Mouse (Mus musculus) small intestine, adult 2 months (tissue): Measurements from ENCODE around the gene Gad2. TPM values are rescaled to one million over a fixed set of nuclear protein-coding genes. Genes with fewer than 3 reads are reported as not detected.
"Not testable (repeated sequence)": the region's sequence is repeated elsewhere in the genome, so short reads cannot be mapped to it uniquely, and the experiment has no call there.

ENCODE experiments used
- H3K27ac ChIP-seq: fragments of 200-500 bp; 2 replicates; pipeline ENCODE4 v1.5.1; 2012; ENCODE audit warnings: low read depth, low read length, control low read depth, inconsistent platforms; ENCODE audit not compliant: insufficient read depth
- H3K27me3 ChIP-seq: fragments of 200-500 bp; 2 replicates; pipeline ENCODE4 v1.6.1; 2012; ENCODE audit warnings: mild to moderate bottlenecking, moderate library complexity, low read length, inconsistent platforms; ENCODE audit not compliant: control insufficient read depth, insufficient read depth
- H3K36me3 ChIP-seq: fragments of 200-500 bp; 2 replicates; pipeline ENCODE4 v1.6.1; 2012; ENCODE audit warnings: mild to moderate bottlenecking, low read length, control low read depth, inconsistent platforms; ENCODE audit not compliant: control insufficient read depth, insufficient read depth
- H3K4me1 ChIP-seq: fragments of 200-500 bp; 2 replicates; pipeline ENCODE4 v1.6.1; 2012; ENCODE audit warnings: low read length, inconsistent platforms, mixed read lengths; ENCODE audit not compliant: control insufficient read depth, insufficient read depth, insufficient read length
- H3K4me3 ChIP-seq: fragments of 200-500 bp; 2 replicates; pipeline ENCODE4 v1.5.1; 2012; ENCODE audit warnings: low read depth, mild to moderate bottlenecking, control low read depth, inconsistent platforms, low read length, moderate library complexity
- CTCF ChIP-seq: fragments of 200-500 bp; IDR thresholded peaks from 2 replicates; pipeline ENCODE4 v1.5.1; 2012; ENCODE audit warnings: low read depth, mild to moderate bottlenecking, control low read depth, inconsistent platforms, low read length, moderate library complexity, mixed read lengths; ENCODE audit not compliant: insufficient replicate concordance, insufficient read length; ENCODE audit errors: extremely low read depth
- POLR2A ChIP-seq: fragments of 200-500 bp; IDR thresholded peaks from 2 replicates; pipeline ENCODE4 v1.6.1; 2012; ENCODE audit warnings: low read depth, mild to moderate bottlenecking, control low read depth, inconsistent platforms, low read length, moderate library complexity
- WGBS: fragments of 180-500 bp; shearing (Covaris S2); methylation state at CpG from one replicate; pipeline ENCODE4 v1.1.7; 2018; 5-methylcytosine and 5-hydroxymethylcytosine counted together
- polyA plus RNA-seq: library from polyadenylated mRNA; depleted of rRNA; stranded (reverse); fragments of >200 nt; gene quantifications from 2 replicates; pipeline ENCODE4 v1.2.3, GENCODE M21; 2012; rRNA removed

Gad2 gene
- polyA plus RNA-seq, result 0.01 TPM in 1 of 2 replicates, not detected in the other

DNA sequence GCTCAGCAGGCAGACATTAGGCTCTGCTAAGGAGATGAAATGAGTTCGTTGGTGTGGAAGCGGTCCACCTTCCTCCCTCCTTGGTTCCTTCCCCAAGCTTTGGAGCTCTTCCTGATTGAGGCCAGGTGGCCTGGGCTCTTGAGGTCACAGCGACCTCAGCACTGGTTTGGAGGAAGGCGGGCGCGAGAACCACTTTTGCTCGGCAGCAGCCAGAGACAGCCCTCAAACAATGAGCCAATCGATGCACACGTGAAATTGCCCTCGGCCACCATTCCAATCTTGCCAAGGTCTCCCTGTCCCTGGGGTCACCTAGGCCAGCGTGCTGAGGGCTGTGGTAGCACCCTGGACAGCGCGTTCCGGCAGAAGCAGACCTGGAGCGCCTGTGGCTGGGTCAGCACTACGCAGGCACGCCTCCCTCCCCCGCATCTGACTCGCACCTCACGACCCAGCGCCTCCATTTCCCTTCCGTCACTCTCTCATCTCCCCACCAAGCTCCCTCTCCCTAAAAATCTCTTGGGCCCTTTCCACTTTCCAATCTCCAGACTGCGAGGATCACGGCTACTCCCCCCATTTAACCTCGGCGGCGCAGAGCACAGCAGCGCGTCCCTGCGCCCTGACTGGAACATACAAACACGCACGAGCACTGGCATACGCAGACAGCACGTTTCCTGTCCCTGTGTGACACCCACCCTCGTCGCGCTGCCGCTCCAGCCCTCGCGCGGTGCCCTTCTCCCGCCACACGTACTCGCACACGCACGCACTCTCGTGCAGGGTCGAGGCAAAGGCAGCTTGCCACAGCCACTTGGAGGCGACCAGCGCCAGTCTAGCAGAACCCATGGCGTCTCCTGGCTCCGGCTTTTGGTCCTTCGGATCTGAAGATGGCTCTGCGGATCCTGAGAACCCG lies at the start of gene Gad2:
Gene Gad2 (plus strand): TSS at position 378 of the 904 bp plus-strand sequence.
- Histone ChIP-seq H3K4me1 (peaks cover 14% of the 10 kb centered on the region), H3K27ac (no peak within 1 kb of the TSS), H3K36me3 (no peaks in the 10 kb centered on the region), H3K4me3 (peak within 1 kb of the TSS; percentile 53), H3K27me3 (peaks cover 45% of the 10 kb centered on the region)
- 1% methylated on average over 55 of the region's 55 CpGs for WGBS
- TF ChIP-seq CTCF, result no peak
- no peak for TF ChIP-seq POLR2A

DNA sequence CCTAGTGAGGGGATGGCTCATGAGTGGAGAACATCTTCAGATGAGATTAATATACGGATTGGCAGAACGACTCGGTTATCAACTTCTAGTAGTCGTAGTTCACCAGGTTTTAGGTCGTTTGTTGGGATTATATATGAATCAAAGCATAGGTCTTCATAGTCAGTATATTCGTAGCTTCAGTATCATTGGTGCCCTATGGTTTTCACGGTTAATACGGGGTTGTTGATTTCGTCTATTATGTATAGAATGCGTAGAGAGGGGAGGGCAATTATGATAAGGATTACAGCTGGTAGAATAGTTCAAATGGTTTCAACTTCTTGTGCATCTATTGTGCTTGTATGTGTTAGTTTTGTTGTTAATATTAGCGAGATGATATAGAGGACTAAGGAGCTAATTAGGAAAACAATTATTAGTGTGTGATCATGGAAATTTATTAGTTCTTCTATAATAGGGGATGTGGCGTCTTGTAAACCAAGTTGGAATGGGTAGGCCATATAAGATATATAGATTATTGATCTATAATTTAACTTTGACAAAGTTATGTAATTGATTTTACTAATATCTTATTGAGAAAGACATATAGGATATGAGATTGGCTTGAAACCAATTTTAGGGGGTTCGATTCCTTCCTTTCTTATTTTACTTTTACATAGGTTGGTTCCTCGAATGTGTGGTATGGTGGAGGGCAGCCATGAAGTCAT lies 34.4 kb upstream of the Gad2 start:
- H3K36me3 ChIP-seq, H3K4me3 ChIP-seq, H3K27ac ChIP-seq, H3K27me3 ChIP-seq, H3K4me1 ChIP-seq: not testable (repeated sequence)
- WGBS, result 85% methylated on average over 14 of the region's 14 CpGs

- not testable (repeated sequence) for H3K4me3 ChIP-seq, H3K27ac ChIP-seq, H3K27me3 ChIP-seq, H3K36me3 ChIP-seq, H3K4me1 ChIP-seq
- WGBS, result 85% methylated on average over 5 of the region's 5 CpGs
Observed at GRCm38 (mm10) chr2:22588170-22588541, 33.8 kb upstream of the Gad2 start.

- H3K27ac ChIP-seq, H3K36me3 ChIP-seq, H3K4me1 ChIP-seq, H3K4me3 ChIP-seq, H3K27me3 ChIP-seq: not testable (repeated sequence)
- WGBS, result 61% methylated on average over 12 of the region's 12 CpGs
Observed at GRCm38 (mm10) chr2:22588673-22589381, 33.2 kb upstream of the Gad2 start.

DNA sequence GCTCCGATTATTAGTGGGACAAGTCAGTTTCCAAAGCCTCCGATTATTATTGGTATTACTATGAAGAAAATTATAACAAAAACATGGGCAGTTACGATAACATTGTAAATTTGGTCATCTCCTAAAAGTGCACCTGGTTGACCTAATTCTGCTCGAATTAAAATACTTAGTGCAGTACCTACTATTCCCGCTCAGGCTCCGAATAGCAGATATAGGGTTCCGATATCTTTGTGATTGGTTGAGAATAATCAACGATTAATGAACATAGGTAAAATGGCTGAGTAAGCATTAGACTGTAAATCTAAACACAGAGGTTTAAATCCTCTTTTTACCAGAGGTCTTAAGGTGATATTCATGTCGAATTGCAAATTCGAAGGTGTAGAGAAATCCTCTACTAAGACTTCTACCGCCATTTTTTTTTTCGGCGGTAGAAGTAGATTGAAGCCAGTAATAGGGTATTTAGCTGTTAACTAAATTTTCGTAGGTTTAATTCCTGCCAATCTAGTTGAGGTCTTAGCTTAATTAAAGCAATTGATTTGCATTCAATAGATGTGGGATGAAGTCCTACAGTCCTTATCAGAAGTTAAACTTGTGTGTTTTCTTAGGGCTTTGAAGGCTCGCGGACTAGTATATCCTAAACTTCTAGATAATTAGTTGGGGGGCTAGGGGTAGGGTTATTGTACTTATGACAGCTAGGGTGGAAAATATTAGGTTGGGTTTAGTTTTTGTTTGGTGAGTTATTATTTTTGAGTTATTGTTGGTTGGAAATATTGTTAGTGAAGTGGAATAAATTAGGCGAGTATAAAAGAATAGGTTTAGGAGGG lies 32.4 kb upstream of the Gad2 start:
- 81% methylated on average over 16 of the region's 17 CpGs for WGBS
- not testable (repeated sequence) for H3K27me3 ChIP-seq, H3K27ac ChIP-seq, H3K36me3 ChIP-seq, H3K4me3 ChIP-seq, H3K4me1 ChIP-seq

DNA sequence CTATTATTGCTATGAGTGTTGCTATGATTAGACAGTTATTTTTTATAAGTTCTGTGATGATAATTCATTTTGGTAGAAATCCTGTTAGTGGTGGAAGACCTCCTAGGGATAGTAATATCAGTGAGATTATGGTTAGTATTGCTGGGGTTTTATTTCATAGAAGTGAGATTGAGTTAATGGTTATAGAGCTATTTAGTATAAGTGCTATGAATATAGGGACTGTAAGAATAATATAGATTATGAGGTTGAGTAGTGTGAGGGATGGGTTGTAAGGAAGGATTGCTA lies 31.9 kb upstream of the Gad2 start:
- Histone ChIP-seq H3K4me1 (no peaks in the 10 kb centered on the region), H3K36me3 (no peaks in the 10 kb centered on the region), H3K27me3 (no peaks in the 10 kb centered on the region), H3K4me3 (no peak overlapping the region), H3K27ac (no peak overlapping the region)
- TF ChIP-seq CTCF (no peak), POLR2A (no peak)

DNA sequence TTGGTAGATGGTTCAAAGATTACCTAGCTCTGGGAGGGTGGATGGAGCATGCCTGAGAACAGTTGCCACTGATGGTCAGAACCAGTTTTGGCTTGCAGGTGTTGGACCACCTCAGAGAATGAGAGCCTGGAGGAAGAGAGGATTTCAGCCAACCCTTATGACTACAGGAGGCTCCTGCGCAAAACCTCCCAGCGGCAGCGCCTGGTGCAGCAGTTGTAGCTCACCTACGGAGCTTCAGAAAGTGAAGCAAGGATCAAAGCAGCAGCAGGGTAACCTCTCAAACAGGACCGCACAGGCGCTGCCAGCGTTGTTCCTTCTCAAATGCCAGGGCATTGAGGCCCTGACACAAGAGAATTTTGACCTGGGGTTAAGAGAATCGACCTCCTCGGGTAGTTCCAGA lies 4.1 kb upstream of the Gad2 start:
- Histone ChIP-seq H3K27ac (no peak overlapping the region), H3K36me3 (no peaks in the 10 kb centered on the region), H3K4me3 (no peak overlapping the region), H3K4me1 (peaks cover 8% of the 10 kb centered on the region), H3K27me3 (peaks cover 26% of the 10 kb centered on the region)
- TF ChIP-seq POLR2A, result no peak
- no peak for TF ChIP-seq CTCF
- 7% methylated on average over 9 of the region's 9 CpGs for WGBS
